Mouse (Mus musculus) intestine, embryonic 16.5 days (tissue): ENCODE measurements around the gene Cdk17. TPM values are rescaled to one million over a fixed set of nuclear protein-coding genes. Genes with fewer than 3 reads are reported as not detected.
A peak's percentile ranks its signal among the peaks of the same experiment; 100 is the strongest.

Source experiments
- ATAC-seq: fragments of 200-750 bp; cut with Nextera tagmentation; 2 replicates; pipeline ENCODE4 v1.8.0; 2017; ENCODE audit warnings: moderate TSS enrichment, moderate library complexity
- H3K27ac ChIP-seq: fragments of 300-500 bp; sonication (generic); 2 replicates; pipeline ENCODE4 v1.5.1; 2014; ENCODE audit warnings: mild to moderate bottlenecking, low read length
- H3K27me3 ChIP-seq: fragments of 300-500 bp; sonication (generic); replicated peaks from 2 replicates; pipeline ENCODE4 v1.6.1; 2014; ENCODE audit warnings: low read length, control low read depth, mixed read lengths; ENCODE audit not compliant: control insufficient read depth, insufficient read depth
- H3K36me3 ChIP-seq: fragments of 300-500 bp; sonication (generic); 2 replicates; pipeline ENCODE4 v1.6.1; 2014; ENCODE audit warnings: low read length, control low read depth; ENCODE audit not compliant: control insufficient read depth, insufficient read depth
- H3K4me1 ChIP-seq: fragments of 300-500 bp; sonication (generic); 2 replicates; pipeline ENCODE4 v1.6.1; 2014; ENCODE audit warnings: low read length, control low read depth, mixed read lengths; ENCODE audit not compliant: control insufficient read depth, insufficient read depth
- H3K4me2 ChIP-seq: fragments of 300-500 bp; sonication (generic); 2 replicates; pipeline ENCODE4 v1.6.1; 2014; ENCODE audit warnings: low read depth, low read length, control low read depth
- H3K4me3 ChIP-seq: fragments of 300-500 bp; sonication (generic); 2 replicates; pipeline ENCODE4 v1.5.1; 2014; ENCODE audit warnings: mild to moderate bottlenecking, low read length
- H3K9ac ChIP-seq: fragments of 300-500 bp; sonication (generic); 2 replicates; pipeline ENCODE4 v1.6.1; 2014; ENCODE audit warnings: low read depth, low read length
- H3K9me3 ChIP-seq: fragments of 300-500 bp; sonication (generic); 2 replicates; pipeline ENCODE4 v1.6.1; 2016; ENCODE audit warnings: low read length, control low read depth; ENCODE audit not compliant: control insufficient read depth
- WGBS: fragments of 180-500 bp; shearing (Covaris S2); extraction: QIAGEN DNeasy Blood & Tissue Kit; methylation state at CpG from one replicate; pipeline ENCODE4 v1.1.7; 2014; 5-methylcytosine and 5-hydroxymethylcytosine counted together
- polyA plus RNA-seq: library from polyadenylated mRNA; unstranded; fragments of >200 nt; fragmentation: Nextera tagmentation; extraction: Ambion mirVana; gene quantifications from 2 replicates; pipeline ENCODE4 v1.2.1, GENCODE M21; 2015

Cdk17 gene
- polyA plus RNA-seq = 8.3 and 8.9 TPM in 2 replicates

GRCm38 (mm10) chr10:93160807-93161510 lies at the start of gene Cdk17:
Gene Cdk17, plus strand, starts transcription at chr10:93160875.
- peak; percentile 79 for ATAC-seq
- Histone ChIP-seq H3K4me3 (peak within 1 kb of the TSS; percentile 98), H3K9me3 (no peaks in the 10 kb centered on the region), H3K36me3 (no peaks in the 10 kb centered on the region), H3K27ac (peak within 1 kb of the TSS; percentile 99), H3K27me3 (no peaks in the 10 kb centered on the region), H3K9ac (peak within 1 kb of the TSS; percentile 97), H3K4me1 (peaks cover 3% of the 10 kb centered on the region), H3K4me2 (peak within 1 kb of the TSS; percentile 75)
- under 1% methylated on average over 90 of the region's 97 CpGs for WGBS

GRCm38 (mm10) chr10:93111412-93111811 lies 49.3 kb upstream of the Cdk17 start:
- Histone ChIP-seq H3K9me3 (no peaks in the 10 kb centered on the region), H3K4me2 (no peak overlapping the region), H3K9ac (no peak overlapping the region), H3K27me3 (no peaks in the 10 kb centered on the region), H3K36me3 (no peaks in the 10 kb centered on the region), H3K27ac (no peak overlapping the region), H3K4me3 (no peak overlapping the region), H3K4me1 (no peaks in the 10 kb centered on the region)
- 61% methylated on average over 8 of the region's 8 CpGs for WGBS
- ATAC-seq = no peak

- Histone ChIP-seq H3K4me3 (no peak overlapping the region), H3K27ac (no peak overlapping the region), H3K9ac (no peak overlapping the region), H3K27me3 (no peaks in the 10 kb centered on the region), H3K9me3 (no peaks in the 10 kb centered on the region), H3K4me1 (no peaks in the 10 kb centered on the region), H3K36me3 (no peaks in the 10 kb centered on the region), H3K4me2 (no peak overlapping the region)
- 93% methylated on average over 6 of the region's 6 CpGs for WGBS
- ATAC-seq = no peak
These were observed 48.7 kb upstream of the Cdk17 start for GRCm38 (mm10) chr10:93112021-93112420.

GRCm38 (mm10) chr10:93113968-93114367 lies 46.7 kb upstream of the Cdk17 start:
- no peak overlapping the region for H3K4me3 ChIP-seq
- no peak for ATAC-seq

GRCm38 (mm10) chr10:93114782-93115181 lies 45.9 kb upstream of the Cdk17 start:
- H3K9me3 ChIP-seq = no peaks in the 10 kb centered on the region
- no peak overlapping the region for H3K4me2 ChIP-seq
- no peaks in the 10 kb centered on the region for H3K27me3 ChIP-seq
- no peaks in the 10 kb centered on the region for H3K36me3 ChIP-seq
- H3K4me3 ChIP-seq = no peak overlapping the region
- WGBS = 68% methylated on average over 1 of the region's 1 CpGs
- no peak overlapping the region for H3K27ac ChIP-seq
- H3K4me1 ChIP-seq = no peaks in the 10 kb centered on the region
- ATAC-seq = no peak
- H3K9ac ChIP-seq = no peak overlapping the region

More at GRCm38 (mm10) chr10:93113968-93114367, 46.7 kb upstream of the Cdk17 start:
- no peak overlapping the region for H3K27ac ChIP-seq
- no peaks in the 10 kb centered on the region for H3K9me3 ChIP-seq
- no peak overlapping the region for H3K9ac ChIP-seq
- H3K27me3 ChIP-seq = no peaks in the 10 kb centered on the region
- H3K36me3 ChIP-seq = no peaks in the 10 kb centered on the region
- no peak overlapping the region for H3K4me2 ChIP-seq
- no peaks in the 10 kb centered on the region for H3K4me1 ChIP-seq
- WGBS = 73% methylated on average over 8 of the region's 8 CpGs

GRCm38 (mm10) chr10:93115743-93116142 lies 44.9 kb upstream of the Cdk17 start:
- Histone ChIP-seq H3K4me2 (no peak overlapping the region), H3K27me3 (no peaks in the 10 kb centered on the region), H3K9me3 (no peaks in the 10 kb centered on the region), H3K4me1 (no peaks in the 10 kb centered on the region), H3K27ac (no peak overlapping the region), H3K9ac (no peak overlapping the region), H3K4me3 (no peak overlapping the region), H3K36me3 (no peaks in the 10 kb centered on the region)
- no peak for ATAC-seq
- WGBS = 91% methylated on average over 1 of the region's 1 CpGs

GRCm38 (mm10) chr10:93116636-93117035 lies 44.0 kb upstream of the Cdk17 start:
- Histone ChIP-seq H3K9ac (no peak overlapping the region), H3K36me3 (no peaks in the 10 kb centered on the region), H3K27ac (no peak overlapping the region), H3K9me3 (no peaks in the 10 kb centered on the region), H3K4me3 (no peak overlapping the region), H3K27me3 (no peaks in the 10 kb centered on the region), H3K4me1 (no peaks in the 10 kb centered on the region), H3K4me2 (no peak overlapping the region)
- no peak for ATAC-seq
- 71% methylated on average over 3 of the region's 3 CpGs for WGBS

GRCm38 (mm10) chr10:93119809-93120208 lies 40.9 kb upstream of the Cdk17 start:
- Histone ChIP-seq H3K27me3 (no peaks in the 10 kb centered on the region), H3K4me3 (no peak overlapping the region), H3K9me3 (no peaks in the 10 kb centered on the region), H3K9ac (no peak overlapping the region), H3K4me2 (no peak overlapping the region), H3K27ac (no peak overlapping the region), H3K4me1 (no peaks in the 10 kb centered on the region), H3K36me3 (no peaks in the 10 kb centered on the region)
- WGBS = 65% methylated on average over 5 of the region's 5 CpGs
- no peak for ATAC-seq

GRCm38 (mm10) chr10:93121262-93121860 lies 39.3 kb upstream of the Cdk17 start:
- H3K4me1 ChIP-seq = no peaks in the 10 kb centered on the region
- H3K9ac ChIP-seq = no peak overlapping the region
- H3K9me3 ChIP-seq = no peaks in the 10 kb centered on the region
- H3K27me3 ChIP-seq = no peaks in the 10 kb centered on the region
- H3K27ac ChIP-seq = no peak overlapping the region
- no peak overlapping the region for H3K4me3 ChIP-seq
- WGBS = 89% methylated on average over 6 of the region's 6 CpGs
- no peaks in the 10 kb centered on the region for H3K36me3 ChIP-seq
- ATAC-seq = no peak
- no peak overlapping the region for H3K4me2 ChIP-seq
